14 mouse cellular contexts compared by ENCODE assay signal in the genomic region with DNA sequence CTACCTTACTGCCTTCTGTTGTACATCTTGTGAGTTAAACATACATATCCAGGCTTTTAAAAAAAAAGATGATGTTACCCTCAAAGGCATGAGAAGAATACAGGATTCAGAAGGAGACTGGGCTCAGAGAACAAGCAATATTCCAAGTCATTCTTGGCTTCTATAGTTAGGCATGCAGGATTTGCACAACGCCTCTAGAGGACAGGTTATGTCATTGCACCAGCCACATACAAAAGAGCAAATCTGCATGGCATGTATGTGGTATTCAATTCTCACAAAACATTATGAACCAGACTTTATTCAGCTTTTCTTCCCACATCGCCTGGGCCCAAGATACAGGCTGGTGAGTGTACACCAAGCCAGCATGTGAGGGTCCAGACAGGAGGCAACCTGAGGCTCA.
DNase-seq lines count a peak whose midpoint lies in the region; TF ChIP-seq lines count a peak whose summit lies in the region.
"Had no signal": no experiment of that assay in that cellular context is flagged by ENCODE, and none has a peak within 500 bp of the region (broad histone marks: within the 10 kb centered on the region; RNA-seq: fewer than 3 reads in every experiment).

No protein-coding gene starts in this region.

- H3K27me3 ChIP-seq in cerebellum, adult 2 months (ENCODE audit: control insufficient read depth, insufficient read depth, low read length): no peaks in the 10 kb centered on the region
- no peaks in the 10 kb centered on the region for H3K27me3 ChIP-seq in kidney, adult 2 months (replicated peaks; ENCODE audit: control insufficient read depth, insufficient read depth, low read length)
- H3K27me3 ChIP-seq: embryonic facial prominence, embryonic 15.5 days; heart, embryonic 15.5 days had no signal

- peak; percentile 25; the same call in 1 of the 2 replicates for TF ChIP-seq CTCF in cerebellum, adult 2 months (IDR thresholded peaks at IDR 0.05; ENCODE audit: borderline replicate concordance, insufficient read depth, low read depth, low read length)
- no peak for TF ChIP-seq CTCF in kidney, adult 2 months (conservative IDR thresholded peaks at IDR 0.05; ENCODE audit: insufficient read depth, insufficient read length, low read depth, low read length)

- no peaks in the 10 kb centered on the region for H3K36me3 ChIP-seq in kidney, adult 2 months (ENCODE audit: control insufficient read depth, insufficient read depth, low read length)
- H3K36me3 ChIP-seq: embryonic facial prominence, embryonic 15.5 days; heart, embryonic 15.5 days; liver, embryonic 15.5 days had no signal

- H3K4me3 ChIP-seq in cerebellum, adult 2 months (replicated peaks; ENCODE audit: insufficient read depth, low read depth, low read length): no peak overlapping the region
- H3K4me3 ChIP-seq in kidney, adult 2 months (ENCODE audit: insufficient read depth, low read depth, low read length): no peak overlapping the region
- H3K4me3 ChIP-seq: embryonic facial prominence, embryonic 15.5 days; heart, embryonic 15.5 days; liver, embryonic 15.5 days had no signal

- 35% methylated on average over 2 of the region's 2 CpGs for WGBS in cerebellum, adult 2 months
- WGBS in kidney, adult 2 months: 44% methylated on average over 2 of the region's 2 CpGs

- TF ChIP-seq POLR2A in cerebellum, adult 2 months (IDR thresholded peaks at IDR 0.05; ENCODE audit: borderline replicate concordance, insufficient read depth, low read length): no peak
- TF ChIP-seq POLR2A in kidney, adult 2 months (IDR thresholded peaks at IDR 0.05; ENCODE audit: low read depth, low read length): no peak

- no peaks in the 10 kb centered on the region for H3K4me1 ChIP-seq in cerebellum, adult 2 months (ENCODE audit: control insufficient read depth, insufficient read depth, low read length)
- no peaks in the 10 kb centered on the region for H3K4me1 ChIP-seq in kidney, adult 2 months (ENCODE audit: control insufficient read depth, insufficient read depth, low read length)
- H3K4me1 ChIP-seq: embryonic facial prominence, embryonic 15.5 days; heart, embryonic 15.5 days; liver, embryonic 15.5 days had no signal

- no peak overlapping the region for H3K27ac ChIP-seq in cerebellum, adult 2 months (ENCODE audit: insufficient read depth, low read length)
- H3K27ac ChIP-seq in kidney, adult 2 months (ENCODE audit: insufficient read depth, low read depth, low read length): no peak overlapping the region
- H3K27ac ChIP-seq: embryonic facial prominence, embryonic 15.5 days; heart, embryonic 15.5 days; liver, embryonic 15.5 days had no signal

- intact Hi-C loops in left cerebral cortex, postnatal 25 days (cut with DNase I): no loop called here

- DNase-seq in cerebellum, adult 2 months: no peak
- DNase-seq in cerebellum, adult 11 months: no peak
- DNase-seq in kidney, adult 2 months: peak; percentile 4
- no peak for DNase-seq in kidney, postnatal 10 days
- peak; percentile 12 for DNase-seq in retina, embryonic 14.5 days (ENCODE audit: low spot score)
- DNase-seq in retina, postnatal 1 day: no peak
- DNase-seq in thymus, postnatal 10 days (ENCODE audit: low spot score in 2 of 2): no peak
- no peak for DNase-seq in left cerebral cortex, postnatal 25 days (ENCODE audit: low spot score in 2 of 2)
- DNase-seq: adrenal gland, adult 2 months; cerebellum, postnatal 10 days; kidney, postnatal 4 days had no signal

Comparison
In these comparisons a context has a peak if more than half of its experiments do, and no peak if none do; other contexts are left out.
1. DNase-seq: peak in kidney, adult 2 months (single experiment) and retina, embryonic 14.5 days (single experiment); none in cerebellum, adult 2 months (0 of 2), cerebellum, adult 11 months (single experiment), kidney, postnatal 10 days (single experiment), retina, postnatal 1 day (single experiment), thymus, postnatal 10 days (0 of 2) and left cerebral cortex, postnatal 25 days (0 of 2).